ENCODE assay signal across 11 mouse cellular contexts in the genomic region with DNA sequence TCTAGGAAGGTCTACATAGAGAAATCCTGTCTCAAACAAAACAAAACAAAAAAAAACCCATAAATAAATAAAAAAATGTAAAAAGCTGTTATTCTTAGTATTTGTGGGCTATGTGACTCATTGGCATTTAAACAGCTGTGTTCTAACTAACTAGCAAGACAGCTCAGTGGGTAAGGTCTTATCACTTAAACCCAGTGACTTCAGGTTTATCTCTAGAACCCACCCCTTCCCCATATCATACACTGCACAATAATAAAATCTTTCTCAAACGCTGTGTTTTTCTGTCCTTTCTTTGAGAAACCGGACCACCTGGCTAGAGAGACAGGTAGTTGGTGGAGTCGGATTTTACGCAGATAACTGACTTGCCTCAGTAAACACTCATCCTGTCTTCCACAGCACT.
"Had no signal": no experiment of that assay in that cellular context is flagged by ENCODE, and none has a peak within 500 bp of the region (broad histone marks: within the 10 kb centered on the region; RNA-seq: fewer than 3 reads in every experiment).

No protein-coding gene starts in this region.

- H3K9ac ChIP-seq: limb, embryonic 13.5 days; neural tube, embryonic 15.5 days had no signal

- H3K27ac ChIP-seq: limb, embryonic 13.5 days; midbrain, embryonic 10.5 days; neural tube, embryonic 15.5 days had no signal

- H3K4me1 ChIP-seq: limb, embryonic 13.5 days; neural tube, embryonic 15.5 days had no signal

- H3K4me3 ChIP-seq: limb, embryonic 13.5 days; midbrain, embryonic 10.5 days; myocyte; neural tube, embryonic 15.5 days had no signal

- H3K27me3 ChIP-seq: limb, embryonic 13.5 days; neural tube, embryonic 15.5 days had no signal

- H3K9me3 ChIP-seq: limb, embryonic 13.5 days; midbrain, embryonic 10.5 days; neural tube, embryonic 15.5 days had no signal

- DNase-seq: kidney, adult 11 months; kidney, postnatal 10 days; left cerebral cortex, postnatal 4 days; lung, adult 18-20 months; midbrain, embryonic 14.5 days; right cerebral cortex, adult 18-20 months; thymus, postnatal 36 days had no signal

- H3K4me2 ChIP-seq: limb, embryonic 13.5 days; neural tube, embryonic 15.5 days had no signal
